Mouse (Mus musculus): ENCODE measurements at regions not wholly inside any gene's neighbourhood (a gene's known extent, or its start where the extent isn't known, plus 50 kb on each side); places are given as distances from the start of the nearest gene placed in this dataset.
"Not testable (repeated sequence)": the region's sequence is repeated elsewhere in the genome, so short reads cannot be mapped to it uniquely, and the experiment has no call there.

DNA sequence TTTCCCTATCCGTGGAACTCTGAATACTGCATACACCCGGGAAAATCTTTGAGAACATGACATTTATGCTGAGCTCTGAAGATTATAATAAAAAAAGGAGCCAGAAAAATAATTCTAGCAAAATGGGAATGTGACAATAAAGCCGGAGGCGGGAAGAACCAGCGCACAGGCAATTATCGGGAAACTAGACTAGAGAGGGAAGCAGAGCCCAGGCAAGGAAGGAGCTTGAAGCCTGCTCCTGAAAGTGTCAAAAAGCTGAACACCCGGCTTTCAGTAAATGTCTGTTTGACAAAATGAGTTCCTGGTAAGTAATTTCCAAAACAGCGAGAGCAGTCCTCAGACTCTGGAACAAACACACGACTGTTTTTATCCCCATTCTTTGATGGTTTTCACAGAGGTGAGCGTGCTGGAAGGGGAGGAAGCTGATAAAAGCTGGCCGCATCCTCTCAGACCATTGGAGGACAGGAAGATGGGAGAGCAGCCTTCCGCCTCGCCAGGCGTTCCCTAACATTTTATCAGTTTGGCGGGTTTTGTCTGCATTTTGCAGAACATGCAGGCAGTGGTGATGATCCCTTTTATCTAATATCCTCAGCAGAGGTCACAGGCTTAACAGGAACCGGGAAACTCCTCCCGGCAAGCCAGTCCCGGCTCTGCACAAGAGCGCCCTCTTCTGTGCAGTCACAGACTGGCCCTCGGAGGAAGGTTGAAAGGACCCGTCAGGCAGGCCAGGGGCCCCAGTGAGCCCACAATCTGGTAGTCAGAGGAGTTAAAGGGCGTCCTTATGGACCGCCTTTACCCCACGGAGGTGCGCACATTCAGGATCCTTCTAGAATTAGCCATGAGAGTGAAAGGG is 201.3 kb upstream of the 1700056E22Rik start:
- peak; percentile 57 for DNase-seq (ENCODE audit: low read depth, low spot score)

- no peak for DNase-seq (ENCODE audit: low read depth, low spot score)
Measured at GRCm38 (mm10) chr1:184234320-184234988, 200.4 kb upstream of the 1700056E22Rik start.

GRCm38 (mm10) chr1:184233741-184234255 is 199.7 kb upstream of the 1700056E22Rik start:
- DNase-seq (ENCODE audit: low read depth, low spot score): no peak

DNA sequence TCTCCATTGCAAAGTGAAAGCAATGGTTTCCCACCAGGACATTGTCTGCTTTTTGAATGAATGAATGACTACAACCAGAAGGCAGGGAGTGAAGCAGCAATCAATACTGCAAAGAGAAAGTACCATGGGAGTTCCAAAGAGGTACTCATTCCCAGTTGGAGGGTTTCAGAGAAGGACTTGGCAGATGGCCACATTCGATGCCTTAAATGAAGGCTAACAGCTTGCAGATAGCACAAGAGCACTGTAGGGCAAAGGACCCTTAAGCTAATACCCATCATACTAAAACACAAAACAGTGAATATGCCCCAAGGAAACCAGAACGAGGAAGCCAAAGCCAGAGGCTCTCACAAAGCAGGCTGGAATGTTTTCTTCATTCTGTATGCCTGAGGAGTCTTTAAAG is 188.2 kb upstream of the 1700056E22Rik start:
- DNase-seq (ENCODE audit: low read depth, low spot score): no peak

DNA sequence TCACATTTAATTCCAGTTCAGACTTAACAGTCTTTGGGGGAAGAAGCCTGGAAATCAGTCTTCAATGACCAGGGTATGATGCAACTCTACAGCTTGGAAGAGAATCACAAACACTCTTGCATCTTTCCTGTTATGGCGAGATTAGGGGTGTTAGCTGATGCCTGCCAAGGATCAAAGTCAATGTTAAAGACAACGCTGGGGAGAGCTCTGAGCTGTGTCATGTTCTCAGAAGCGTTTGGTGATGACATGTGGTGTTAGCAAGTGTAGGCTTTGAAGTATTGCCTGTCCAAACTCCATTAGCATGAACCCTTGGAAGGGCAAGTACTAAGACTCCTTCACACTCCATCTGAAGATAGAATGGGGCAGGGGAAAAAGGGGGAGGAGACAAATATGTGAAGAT is 187.7 kb upstream of the 1700056E22Rik start:
- DNase-seq (ENCODE audit: low read depth, low spot score): no peak

DNA sequence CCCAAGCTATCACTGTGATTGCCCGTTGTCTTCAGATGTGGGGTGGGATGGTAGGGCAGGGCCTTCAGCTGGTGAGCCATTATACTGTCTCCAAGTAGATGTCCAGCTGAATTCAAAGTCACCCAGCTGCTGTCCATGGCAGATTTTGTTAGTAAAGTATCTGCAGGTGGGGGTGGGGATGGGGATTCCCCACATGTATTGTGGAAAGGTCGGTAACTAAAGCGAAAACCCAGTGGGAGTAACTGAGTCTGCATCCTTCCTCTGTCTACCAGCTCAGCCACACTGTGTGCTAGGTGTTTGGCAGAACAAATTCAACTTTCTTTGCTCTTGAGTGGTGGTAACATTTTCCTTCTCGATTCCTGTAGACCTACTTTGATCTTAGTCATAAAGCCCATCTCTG is 163.2 kb upstream of the 1700056E22Rik start:
- no peak for DNase-seq (ENCODE audit: low read depth, low spot score)

DNA sequence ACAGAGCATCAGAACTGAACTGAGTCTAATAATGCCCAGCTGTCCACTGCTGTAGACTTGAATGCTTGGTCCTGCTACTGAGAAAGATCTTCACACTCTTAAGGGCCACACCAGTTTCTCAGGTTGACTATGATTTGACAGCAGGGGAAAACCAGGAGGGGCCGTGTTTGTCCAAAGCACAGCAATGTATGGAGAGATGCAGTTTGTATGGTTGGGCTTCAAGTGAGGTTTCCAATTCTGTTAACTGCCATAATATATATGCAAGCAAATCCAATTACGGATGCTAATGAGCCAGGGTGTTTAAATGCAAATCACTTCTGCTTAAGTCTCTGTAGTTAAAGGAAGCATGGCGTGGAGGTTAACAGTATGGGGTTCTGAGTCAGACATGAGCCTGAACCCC is 157.2 kb upstream of the 1700056E22Rik start:
- DNase-seq (ENCODE audit: low read depth, low spot score): no peak

DNA sequence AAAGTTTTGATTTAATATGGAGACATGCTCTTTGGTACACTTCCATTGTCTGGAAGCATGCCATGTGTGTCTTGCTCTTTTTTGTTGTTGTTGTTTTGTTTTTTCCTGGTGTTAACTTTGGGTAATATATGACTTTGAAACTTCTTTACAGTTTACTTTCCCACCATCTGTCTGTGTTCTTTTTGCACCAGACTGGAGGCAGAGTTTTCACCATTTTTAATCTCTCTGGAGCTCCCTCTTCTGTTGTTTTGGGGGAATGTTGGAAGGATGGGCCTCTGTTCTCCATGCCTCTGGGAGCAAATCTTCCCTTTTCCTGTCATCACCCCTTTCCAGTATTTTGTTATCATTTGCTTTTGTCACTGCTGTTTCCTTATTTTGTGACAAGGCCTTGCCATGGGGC is 153.5 kb upstream of the 1700056E22Rik start:
- no peak for DNase-seq (ENCODE audit: low read depth, low spot score)

GRCm38 (mm10) chr1:184182163-184182562 is 148.1 kb upstream of the 1700056E22Rik start:
- DNase-seq (ENCODE audit: low read depth, low spot score): no peak

GRCm38 (mm10) chr1:184174416-184174815 is 140.3 kb upstream of the 1700056E22Rik start:
- not testable (repeated sequence) for DNase-seq (ENCODE audit: low read depth, low spot score)

GRCm38 (mm10) chr1:184173739-184174138 is 139.6 kb upstream of the 1700056E22Rik start:
- no peak for DNase-seq (ENCODE audit: low read depth, low spot score)

GRCm38 (mm10) chr1:184172986-184173385 is 138.9 kb upstream of the 1700056E22Rik start:
- no peak for DNase-seq (ENCODE audit: low read depth, low spot score)

DNA sequence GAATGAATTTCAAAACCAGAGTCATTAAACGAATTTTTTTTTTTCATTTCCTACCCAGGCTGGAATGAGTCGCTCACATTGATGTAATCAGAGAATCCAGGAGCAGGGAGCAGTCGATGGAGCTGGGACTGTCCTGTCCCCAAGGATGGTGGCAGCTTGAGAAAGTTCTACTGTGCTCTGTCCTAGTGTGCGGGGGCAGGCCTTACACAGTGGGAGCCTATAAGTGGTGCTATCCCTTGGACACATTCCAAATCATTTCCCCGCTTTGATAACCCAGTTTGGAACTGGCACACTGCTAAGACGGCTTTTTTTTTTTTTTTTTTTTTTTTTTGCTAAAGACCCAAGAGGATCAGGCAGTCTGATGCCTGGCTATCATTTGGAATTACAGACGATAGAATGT is 137.5 kb upstream of the 1700056E22Rik start:
- DNase-seq (ENCODE audit: low read depth, low spot score): no peak

DNA sequence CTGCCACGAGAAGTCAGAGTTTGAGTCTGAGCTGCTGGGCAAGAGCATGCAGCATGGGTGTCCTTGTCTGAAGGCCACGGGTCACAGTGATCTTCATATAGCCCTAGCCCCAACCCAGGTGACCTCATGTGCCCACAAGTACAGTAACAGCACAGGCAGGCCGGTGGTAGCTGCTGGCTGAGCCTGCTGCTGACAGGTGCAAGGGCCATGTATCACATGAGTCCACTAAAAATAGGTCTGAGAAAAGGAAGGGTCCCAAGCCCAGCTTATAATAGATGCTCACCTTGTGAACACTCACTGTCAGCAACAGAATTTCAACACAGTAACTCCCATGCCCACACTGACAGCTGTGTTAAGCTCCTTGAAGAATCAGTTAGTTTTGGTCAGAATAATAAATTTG is 136.8 kb upstream of the 1700056E22Rik start:
- no peak for DNase-seq (ENCODE audit: low read depth, low spot score)

DNA sequence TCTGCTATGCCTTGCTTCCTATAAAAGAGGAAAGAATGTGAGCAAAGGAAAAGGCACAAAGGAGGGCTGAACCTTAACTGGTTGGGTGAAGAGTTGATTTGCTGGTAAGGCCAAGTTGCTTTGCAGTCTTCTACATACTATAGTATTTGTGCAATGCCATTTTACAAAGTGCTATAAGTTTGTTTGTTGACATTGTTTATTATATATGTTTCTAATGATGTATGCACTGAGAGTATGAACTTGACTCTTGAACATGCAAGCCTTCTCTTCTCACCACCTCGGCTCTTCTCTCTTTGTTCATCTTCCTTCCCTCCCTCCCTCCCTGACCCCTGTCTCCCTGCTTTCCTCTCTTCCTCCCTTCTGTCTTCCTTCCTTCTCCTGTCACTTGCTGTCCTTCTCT is 135.9 kb upstream of the 1700056E22Rik start:
- DNase-seq (ENCODE audit: low read depth, low spot score): no peak

DNA sequence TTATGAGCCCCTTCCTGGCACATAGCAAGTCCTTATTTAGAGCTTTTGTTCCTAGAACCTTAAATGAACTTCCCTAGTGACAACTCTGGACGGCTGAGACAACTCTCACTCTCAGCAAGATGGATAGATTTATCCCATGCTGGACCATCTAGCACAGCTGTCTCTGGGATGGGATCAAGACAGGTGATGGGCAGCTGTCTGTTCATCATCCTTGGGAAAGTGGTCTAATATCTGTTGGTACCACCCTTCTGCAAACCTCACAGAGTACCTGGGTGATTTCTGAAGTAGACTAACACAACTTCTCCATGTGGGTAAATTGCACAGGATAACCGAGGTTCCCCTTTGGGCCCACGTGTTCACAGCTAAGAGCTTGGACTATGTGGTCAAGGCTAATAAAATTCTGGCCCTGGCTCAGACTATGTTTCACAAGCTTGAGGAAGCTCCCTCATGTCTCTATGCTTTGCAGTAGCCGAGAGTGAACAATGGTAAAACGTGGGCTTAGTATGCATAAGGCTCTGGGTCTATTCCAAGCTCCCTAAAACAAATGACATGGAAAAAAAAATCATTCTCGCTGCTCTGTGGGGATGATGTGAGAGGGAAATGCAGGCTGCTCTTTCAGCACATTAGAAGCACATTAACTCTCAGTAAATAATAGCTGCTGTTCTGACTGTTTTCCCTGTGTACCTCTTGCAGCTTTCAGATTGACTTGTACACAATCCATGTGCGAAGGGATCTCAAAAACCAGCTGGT is 135.1 kb upstream of the 1700056E22Rik start:
- no peak for DNase-seq (ENCODE audit: low read depth, low spot score)

- no peak for DNase-seq (ENCODE audit: low read depth, low spot score)
Measured at GRCm38 (mm10) chr1:184166951-184167350, 132.8 kb upstream of the 1700056E22Rik start.

DNA sequence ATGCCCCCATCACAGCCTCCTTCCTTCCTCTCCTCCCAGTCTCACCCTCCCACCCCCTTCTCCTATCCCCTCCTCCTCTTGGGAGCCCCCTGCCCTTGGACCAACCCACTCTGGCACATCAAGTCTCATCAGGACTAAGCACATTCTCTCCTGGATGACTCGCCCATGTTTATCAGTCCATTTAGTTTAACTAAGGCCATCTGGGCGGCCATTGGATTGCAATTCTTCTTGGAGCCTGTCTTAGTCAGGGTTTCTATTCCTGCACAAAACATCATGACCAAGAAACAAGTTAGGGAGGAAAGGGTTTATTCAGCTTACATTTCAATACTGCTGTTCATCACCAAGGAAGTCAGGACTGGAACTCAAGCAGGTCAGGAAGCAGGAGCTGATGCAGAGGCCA is 128.4 kb upstream of the 1700056E22Rik start:
- not testable (repeated sequence) for DNase-seq (ENCODE audit: low read depth, low spot score)

- DNase-seq (ENCODE audit: low read depth, low spot score): no peak
Measured at GRCm38 (mm10) chr1:184147713-184148112, 113.6 kb upstream of the 1700056E22Rik start.

DNA sequence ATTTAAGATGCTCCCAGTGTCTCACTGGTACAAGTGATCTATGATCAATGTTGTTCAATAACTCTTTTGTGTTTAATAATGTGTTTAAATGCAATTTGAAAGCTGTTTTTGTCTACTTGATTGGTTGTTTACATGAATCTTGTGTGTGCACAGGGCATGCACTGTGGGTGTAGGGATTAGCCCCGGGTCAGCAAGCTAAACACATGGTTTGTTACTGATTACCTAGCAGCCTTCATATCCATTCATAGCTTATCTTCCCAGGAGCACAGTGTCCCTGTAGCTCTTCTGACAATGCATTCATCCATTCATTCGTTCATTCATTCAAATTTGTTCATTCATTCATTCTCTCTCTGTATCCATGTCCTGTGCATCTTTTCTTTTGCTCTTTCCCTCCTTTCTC is 108.9 kb upstream of the 1700056E22Rik start:
- no peak for DNase-seq (ENCODE audit: low read depth, low spot score)

- DNase-seq (ENCODE audit: low read depth, low spot score): no peak
Measured at GRCm38 (mm10) chr1:184140486-184140885, 106.4 kb upstream of the 1700056E22Rik start.

- no peak for DNase-seq (ENCODE audit: low read depth, low spot score)
Measured at GRCm38 (mm10) chr1:184140082-184140481, 106.0 kb upstream of the 1700056E22Rik start.

All from embryo, embryonic 11.5 days (tissue).